Mouse (Mus musculus) stomach, embryonic 14.5 days (tissue): ENCODE results near the gene Lrrc43. TPM values are rescaled to one million over a fixed set of nuclear protein-coding genes. Genes with fewer than 3 reads are reported as not detected.
A peak's percentile ranks its signal among the peaks of the same experiment; 100 is the strongest.
"Not testable (repeated sequence)": the region's sequence is repeated elsewhere in the genome, so short reads cannot be mapped to it uniquely, and the experiment has no call there.

ENCODE experiments used
- ATAC-seq: fragments of 200-750 bp; cut with Nextera tagmentation; 2 replicates; pipeline ENCODE4 v1.8.0; 2017; ENCODE audit warnings: low read depth, moderate TSS enrichment; ENCODE audit not compliant: insufficient number of reproducible peaks, insufficient read depth, low FRiP score
- H3K27ac ChIP-seq: fragments of 300-500 bp; sonication (generic); 2 replicates; pipeline ENCODE4 v1.5.1; 2014; ENCODE audit warnings: mild to moderate bottlenecking, low read length, moderate library complexity, mixed read lengths
- H3K27me3 ChIP-seq: fragments of 300-500 bp; sonication (generic); 2 replicates; pipeline ENCODE4 v1.6.1; 2014; ENCODE audit warnings: low read length, control low read depth, mixed read lengths; ENCODE audit not compliant: control insufficient read depth, insufficient read depth
- H3K36me3 ChIP-seq: fragments of 300-500 bp; sonication (generic); 2 replicates; pipeline ENCODE4 v1.6.1; 2014; ENCODE audit warnings: mild to moderate bottlenecking, control low read depth, low read length, moderate library complexity, mixed read lengths; ENCODE audit not compliant: control insufficient read depth, insufficient read depth
- H3K4me1 ChIP-seq: fragments of 300-500 bp; sonication (generic); 2 replicates; pipeline ENCODE4 v1.6.1; 2014; ENCODE audit warnings: low read length, control low read depth, mixed read lengths; ENCODE audit not compliant: control insufficient read depth, insufficient read depth
- H3K4me2 ChIP-seq: fragments of 300-500 bp; sonication (generic); replicated peaks from 2 replicates; pipeline ENCODE4 v1.6.1; 2014; ENCODE audit warnings: low read depth, low read length, control low read depth
- H3K4me3 ChIP-seq: fragments of 300-500 bp; sonication (generic); 2 replicates; pipeline ENCODE4 v1.5.1; 2014; ENCODE audit warnings: low read depth, low read length, control low read depth
- H3K9ac ChIP-seq: fragments of 300-500 bp; sonication (generic); replicated peaks from 2 replicates; pipeline ENCODE4 v1.6.1; 2014; ENCODE audit warnings: low read depth, mild to moderate bottlenecking, control low read depth, low read length, moderate library complexity, mixed read lengths
- H3K9me3 ChIP-seq: fragments of 300-500 bp; sonication (generic); 2 replicates; pipeline ENCODE4 v1.6.1; 2016; ENCODE audit warnings: low read depth, low read length, control low read depth; ENCODE audit not compliant: control insufficient read depth
- WGBS: fragments of 180-500 bp; shearing (Covaris S2); extraction: QIAGEN DNeasy Blood & Tissue Kit; methylation state at CpG from one replicate; pipeline ENCODE4 v1.1.7; 2014; 5-methylcytosine and 5-hydroxymethylcytosine counted together
- polyA plus RNA-seq: library from polyadenylated mRNA; unstranded; fragments of >200 nt; fragmentation: Nextera tagmentation; extraction: Ambion mirVana; gene quantifications from 2 replicates; pipeline ENCODE4 v1.2.1, GENCODE M21; 2014

Gene Lrrc43
- polyA plus RNA-seq, 1 experiment from 2014 or later, result not detected

DNA sequence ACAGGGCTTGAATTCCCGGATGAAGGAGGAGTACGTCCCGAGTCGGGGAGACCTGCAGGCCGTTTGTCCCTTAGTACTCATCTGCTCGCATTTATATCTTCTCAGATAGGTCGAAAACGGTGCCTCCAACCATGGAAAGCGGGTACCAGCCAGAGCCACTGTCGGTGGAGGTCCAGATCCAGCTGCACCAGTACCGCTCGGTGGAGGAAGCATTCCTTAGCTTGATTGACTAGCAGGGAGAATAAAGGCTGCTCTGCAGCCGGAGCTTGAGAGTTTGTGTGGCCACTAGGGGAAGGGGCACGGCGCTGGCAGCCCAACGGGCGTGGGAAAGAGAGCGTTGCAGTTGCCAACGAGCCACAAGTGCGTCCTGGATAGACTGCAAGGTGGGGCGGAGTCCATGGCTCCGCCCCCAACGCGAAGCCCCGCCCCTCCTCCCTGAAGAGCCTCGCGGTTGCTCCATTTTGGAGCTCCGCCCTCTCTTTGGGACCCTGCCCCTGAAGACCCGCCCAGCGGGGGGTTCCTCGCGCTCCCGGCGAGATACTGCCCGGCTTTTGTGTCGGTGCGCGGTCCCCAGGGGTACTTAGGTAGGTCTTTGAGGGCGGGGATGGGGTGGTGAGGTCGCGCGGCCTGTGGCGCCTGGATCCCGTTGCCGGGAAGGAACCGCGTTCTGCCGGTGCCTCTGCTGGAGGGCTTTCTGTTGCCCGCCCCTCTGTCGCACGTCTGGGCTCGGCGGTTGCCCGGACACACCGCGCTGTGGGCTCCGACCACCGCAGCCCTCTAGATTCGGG lies 19.0 kb downstream of the Lrrc43 start:
- peak; percentile 92 for ATAC-seq
- Histone ChIP-seq H3K9ac (peak overlapping the region; percentile 14; the same call in 1 of the 2 replicates), H3K4me2 (peak overlapping the region; percentile 84), H3K27ac (no peak overlapping the region), H3K4me1 (no peaks in the 10 kb centered on the region), H3K9me3 (no peaks in the 10 kb centered on the region), H3K27me3 (0 out of 2 replicates have a peak, but pooled peaks cover 3% of the 10 kb centered on the region), H3K4me3 (peak overlapping the region; percentile 51), H3K36me3 (no peaks in the 10 kb centered on the region; the same call in 1 of the 2 replicates)
- WGBS, result under 1% methylated on average over 58 of the region's 59 CpGs

DNA sequence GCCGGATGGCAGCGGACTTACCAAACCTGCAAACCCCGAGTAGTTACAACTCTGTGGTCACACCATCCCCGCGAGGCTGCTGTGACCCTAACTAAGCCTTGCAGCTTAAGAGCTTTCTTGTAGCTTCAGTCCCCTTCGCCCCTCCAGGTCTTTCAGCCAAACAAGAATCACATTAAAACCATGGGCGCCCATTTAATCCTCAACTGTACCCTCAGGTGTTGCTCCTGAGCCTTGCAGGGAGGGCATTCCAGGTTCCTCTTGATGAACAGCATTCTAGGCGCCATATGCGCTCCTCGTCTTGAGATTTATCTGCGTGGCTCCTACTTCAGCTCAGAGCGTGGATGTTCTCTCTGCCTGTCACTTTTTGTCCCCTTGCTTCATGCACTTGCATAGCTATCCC lies 19.8 kb downstream of the Lrrc43 start:
- no peaks in the 10 kb centered on the region for H3K4me1 ChIP-seq
- no peaks in the 10 kb centered on the region for H3K9me3 ChIP-seq

DNA sequence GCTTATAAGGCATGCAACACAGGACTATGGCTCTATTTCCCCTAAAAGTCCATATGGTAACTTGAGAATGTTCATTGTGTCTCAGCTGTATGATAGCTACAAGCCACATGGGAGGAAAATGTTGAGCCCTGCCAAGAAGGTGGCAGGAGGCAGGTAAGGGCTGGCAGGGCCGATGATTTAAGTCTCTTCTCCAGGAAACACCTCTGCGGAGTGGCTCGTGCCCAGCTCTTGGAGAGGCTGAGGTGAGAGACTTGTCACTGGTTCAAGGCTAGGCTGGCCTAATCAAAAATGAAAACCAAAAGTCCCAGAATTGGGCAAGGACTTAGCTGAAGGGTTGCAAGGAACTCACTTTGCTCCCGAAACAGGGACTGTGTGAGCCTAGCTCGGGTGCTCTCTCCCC lies 21.1 kb downstream of the Lrrc43 start, which contains the start of gene B3gnt4:
B3gnt4 (plus strand) TSS at position 301 of the 400 bp plus-strand sequence.
- Histone ChIP-seq H3K4me3 (no peak within 1 kb of the TSS), H3K9ac (no peak within 1 kb of the TSS), H3K27me3 (0 out of 2 replicates have a peak, but pooled peaks cover 3% of the 10 kb centered on the region), H3K36me3 (peaks cover 12% of the 10 kb centered on the region), H3K4me1 (no peaks in the 10 kb centered on the region), H3K27ac (no peak within 1 kb of the TSS), H3K9me3 (no peaks in the 10 kb centered on the region), H3K4me2 (no peak within 1 kb of the TSS)
- WGBS, result 89% methylated on average over 5 of the region's 5 CpGs
- ATAC-seq, result no peak

More for the DNA sequence above, 19.8 kb downstream of the Lrrc43 start:
- Histone ChIP-seq H3K27me3 (0 out of 2 replicates have a peak, but pooled peaks cover 3% of the 10 kb centered on the region), H3K4me3 (peak overlapping the region; percentile 51), H3K36me3 (peaks cover 6% of the 10 kb centered on the region), H3K9ac (peak overlapping the region; percentile 14; the same call in 1 of the 2 replicates), H3K4me2 (peak overlapping the region; percentile 84), H3K27ac (no peak overlapping the region)
- no peak for ATAC-seq
- 6% methylated on average over 12 of the region's 12 CpGs for WGBS

DNA sequence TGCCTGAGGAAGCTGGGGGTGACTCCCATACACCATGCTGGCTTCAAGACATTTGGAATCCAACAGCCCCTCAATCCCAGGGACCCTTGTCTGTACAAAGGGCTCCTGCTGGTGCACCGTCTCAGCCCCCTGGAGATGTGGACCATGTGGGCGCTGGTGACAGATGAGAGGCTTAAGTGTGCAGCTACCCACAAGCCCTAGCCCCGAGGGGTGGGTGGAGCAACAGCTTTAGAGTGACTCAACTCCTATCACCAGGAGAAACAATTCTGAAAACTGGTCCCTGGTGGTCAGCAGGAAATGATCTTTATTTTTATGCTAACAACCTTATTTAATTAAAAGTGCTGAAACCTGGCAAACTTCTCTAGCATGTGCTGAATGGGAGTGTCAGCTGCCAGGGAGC lies 22.3 kb downstream of the Lrrc43 start:
- H3K27me3 ChIP-seq, H3K4me3 ChIP-seq, ATAC-seq, H3K9ac ChIP-seq, H3K9me3 ChIP-seq, H3K27ac ChIP-seq, H3K4me1 ChIP-seq, H3K4me2 ChIP-seq: not testable (repeated sequence)
- H3K36me3 ChIP-seq, result peaks cover 17% of the 10 kb centered on the region
- 76% methylated on average over 3 of the region's 3 CpGs for WGBS

DNA sequence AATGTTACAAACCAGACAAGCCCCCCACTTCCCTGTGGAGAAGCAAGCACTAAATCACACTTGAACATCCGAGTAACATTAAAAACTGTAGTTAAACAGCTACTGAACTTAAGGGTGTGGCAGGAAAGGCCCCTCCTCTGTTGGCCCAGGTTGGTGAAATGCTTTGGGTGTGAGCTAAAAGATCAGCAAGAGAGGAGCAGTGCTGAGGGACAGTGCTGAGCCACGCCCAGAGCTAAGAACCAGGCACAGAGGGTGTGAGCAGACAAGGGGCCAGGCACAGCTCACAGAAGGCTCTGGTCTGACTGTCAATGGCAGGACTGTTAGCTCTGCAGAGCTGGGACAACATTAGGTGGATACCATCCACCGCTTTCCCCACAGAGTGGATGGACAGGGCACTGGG lies 23.0 kb downstream of the Lrrc43 start:
- no peak for ATAC-seq

DNA sequence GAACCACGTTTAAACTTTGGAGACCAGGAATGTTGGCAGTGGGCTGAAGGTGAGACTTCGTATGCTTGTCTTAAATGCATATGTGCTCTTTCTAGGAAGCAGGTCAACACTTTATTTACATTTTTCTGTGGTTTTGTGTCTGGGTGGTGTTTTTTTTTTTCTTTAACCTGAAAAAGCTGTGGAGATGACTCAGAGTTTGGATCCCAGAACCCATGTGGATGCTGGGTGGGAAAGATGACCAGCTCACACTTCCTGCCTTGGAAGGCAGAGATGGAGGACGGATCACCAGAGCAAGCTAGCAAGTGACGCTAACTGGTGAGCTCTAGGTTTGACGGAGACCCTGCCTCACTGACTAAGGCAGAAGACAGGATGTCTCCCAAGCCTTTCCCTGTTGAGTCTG lies 25.8 kb downstream of the Lrrc43 start:
- no peaks in the 10 kb centered on the region for H3K9me3 ChIP-seq
- no peak for ATAC-seq
- peaks cover 33% of the 10 kb centered on the region for H3K36me3 ChIP-seq
- no peak overlapping the region for H3K27ac ChIP-seq
- 0 out of 2 replicates have a peak, but pooled peaks cover 3% of the 10 kb centered on the region for H3K4me1 ChIP-seq
- H3K9ac ChIP-seq, result no peak overlapping the region
- 82% methylated on average over 5 of the region's 5 CpGs for WGBS
- H3K4me3 ChIP-seq, result no peak overlapping the region
- no peak overlapping the region for H3K4me2 ChIP-seq
- H3K27me3 ChIP-seq, result no peaks in the 10 kb centered on the region

More for the DNA sequence above, 23.0 kb downstream of the Lrrc43 start:
- 66% methylated on average over 3 of the region's 3 CpGs for WGBS
- Histone ChIP-seq H3K9ac (no peak overlapping the region), H3K36me3 (peaks cover 24% of the 10 kb centered on the region), H3K27ac (no peak overlapping the region), H3K27me3 (0 out of 2 replicates have a peak, but pooled peaks cover 3% of the 10 kb centered on the region), H3K9me3 (no peaks in the 10 kb centered on the region), H3K4me1 (no peaks in the 10 kb centered on the region), H3K4me2 (no peak overlapping the region), H3K4me3 (no peak overlapping the region)

DNA sequence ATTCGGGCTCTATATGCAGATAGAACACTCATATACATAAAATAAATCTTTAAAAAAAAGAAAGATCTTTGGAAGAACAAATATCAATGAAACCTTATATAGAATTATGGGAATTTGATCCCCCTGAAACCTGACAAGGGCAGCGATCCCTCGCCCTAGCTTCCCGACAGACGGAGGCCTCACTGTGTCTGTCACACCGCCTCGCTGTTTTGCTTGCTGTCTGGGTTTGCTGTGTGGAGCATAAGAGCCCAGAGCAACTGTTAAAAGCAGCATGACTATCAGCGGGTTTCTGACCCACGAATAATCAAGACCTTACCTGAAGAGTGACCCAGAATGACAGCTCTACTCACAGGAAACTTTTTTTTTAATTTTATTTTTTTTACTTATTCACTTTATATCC lies 31.6 kb downstream of the Lrrc43 start:
- Histone ChIP-seq H3K4me2 (no peak overlapping the region), H3K27me3 (no peaks in the 10 kb centered on the region), H3K4me1 (peaks cover 10% of the 10 kb centered on the region), H3K9me3 (no peaks in the 10 kb centered on the region), H3K36me3 (peaks cover 16% of the 10 kb centered on the region), H3K27ac (no peak overlapping the region), H3K4me3 (no peak overlapping the region), H3K9ac (no peak overlapping the region)
- no peak for ATAC-seq
- 87% methylated on average over 9 of the region's 9 CpGs for WGBS

DNA sequence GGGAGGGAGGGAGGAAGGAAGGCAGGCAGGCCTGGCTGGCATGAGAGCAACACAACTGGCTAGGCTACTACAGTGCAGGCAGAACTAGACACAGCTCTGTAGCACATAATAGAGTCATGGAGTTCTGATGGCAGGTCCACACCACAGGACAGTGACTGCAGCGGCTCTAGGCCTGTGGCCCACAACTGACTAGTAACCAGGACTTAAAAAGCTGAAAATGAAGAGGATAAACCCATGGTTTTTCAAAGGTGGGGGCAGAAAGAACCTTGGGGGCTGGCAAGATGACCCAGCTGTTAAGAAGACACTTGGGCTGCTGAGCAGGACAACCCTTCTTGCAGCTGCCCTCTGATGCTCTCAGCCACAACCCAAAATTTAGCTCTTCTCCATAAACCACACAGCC lies 32.5 kb downstream of the Lrrc43 start:
- Histone ChIP-seq H3K27ac (no peak overlapping the region), H3K4me3 (no peak overlapping the region), H3K9me3 (no peaks in the 10 kb centered on the region), H3K4me1 (peaks cover 10% of the 10 kb centered on the region), H3K36me3 (peaks cover 13% of the 10 kb centered on the region), H3K4me2 (no peak overlapping the region), H3K27me3 (no peaks in the 10 kb centered on the region), H3K9ac (no peak overlapping the region)
- no peak for ATAC-seq
- WGBS, result 94% methylated on average over 1 of the region's 1 CpGs
